Mouse (Mus musculus): ENCODE measurements around the gene Slc35b1.

DNA sequence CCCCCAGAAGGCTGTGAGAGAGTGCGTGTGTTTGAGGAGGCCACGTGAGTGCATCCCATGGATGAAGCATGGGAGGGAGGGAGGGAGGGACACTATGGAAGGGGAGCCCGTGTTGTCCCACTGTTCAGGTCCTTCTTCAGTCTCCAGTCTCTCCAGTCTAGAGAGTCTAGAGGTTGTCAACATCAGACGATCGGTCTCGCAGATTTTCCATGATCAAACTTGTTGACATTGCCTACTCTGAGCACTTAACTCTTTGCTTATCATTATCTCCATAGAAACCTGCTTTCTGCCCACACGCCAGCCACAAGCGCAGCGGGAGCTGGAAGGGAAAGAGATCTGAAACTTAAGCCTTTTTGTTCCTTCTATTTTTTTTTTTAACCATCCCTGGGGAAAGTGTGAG is 5.6 kb upstream of the Slc35b1 start:
- TF ChIP-seq EP300 (IDR thresholded peaks at IDR 0.05; ENCODE audit: low read depth) (no peak), CTCF (IDR thresholded peaks at IDR 0.05; ENCODE audit: low read depth) (no peak)
